Mouse (Mus musculus) ES-E14 (cell line): ENCODE data around the gene Med15. TPM values are rescaled to one million over a fixed set of nuclear protein-coding genes. Genes with fewer than 3 reads are reported as not detected.

Source experiments
- DNase-seq: peaks from one replicate; pipeline ENCODE4 v3.0.0-alpha.2; 2013; ENCODE audit warnings: low read depth, low spot score
- H3K27ac ChIP-seq: 2 replicates; pipeline ENCODE4 v1.5.1; 2012; ENCODE audit warnings: low read depth, mild to moderate bottlenecking, low read length, moderate library complexity, mixed read lengths; ENCODE audit not compliant: poor library complexity, insufficient read depth, severe bottlenecking
- H3K36me3 ChIP-seq: 2 replicates; pipeline ENCODE4 v1.6.1; 2012; ENCODE audit warnings: mild to moderate bottlenecking, low read length, moderate library complexity, mixed read lengths; ENCODE audit not compliant: control insufficient read depth, poor library complexity, insufficient read depth, severe bottlenecking
- H3K4me1 ChIP-seq, 2 experiments: fragments of 150-350 bp in 1 of 2; sonication (generic) in 1 of 2; 2 replicates each; pipeline ENCODE4 v1.6.1; 2012; ENCODE audit warnings: low read length in 2 of 2, mild to moderate bottlenecking in 1 of 2, mixed read lengths in 1 of 2; ENCODE audit not compliant: control insufficient read depth in 2 of 2, insufficient read depth in 2 of 2, poor library complexity in 1 of 2
- H3K4me3 ChIP-seq, 2 experiments: fragments of 150-350 bp in 1 of 2; sonication (generic) in 1 of 2; 2 replicates each; pipeline ENCODE4 v1.5.1; 2012; ENCODE audit warnings: low read length in 2 of 2, low read depth in 1 of 2, mild to moderate bottlenecking in 1 of 2, mixed read lengths in 1 of 2; ENCODE audit not compliant: insufficient read depth in 1 of 2, poor library complexity in 1 of 2, severe bottlenecking in 1 of 2
- H3K9ac ChIP-seq: 2 replicates; pipeline ENCODE4 v1.6.1; 2012; ENCODE audit warnings: low read depth, mild to moderate bottlenecking, low read length, mixed read lengths; ENCODE audit not compliant: poor library complexity, insufficient read depth, severe bottlenecking
- H3K9me3 ChIP-seq: fragments of 150-350 bp; sonication (generic); 2 replicates; pipeline ENCODE4 v1.6.1; 2012; ENCODE audit warnings: low read depth, mild to moderate bottlenecking, low read length; ENCODE audit not compliant: control insufficient read depth, insufficient read depth
- CHD2 ChIP-seq: IDR thresholded peaks from 2 replicates; pipeline ENCODE4 v1.6.1; 2014; ENCODE audit warnings: mild to moderate bottlenecking, low read depth, low read length, inconsistent platforms
- HCFC1 ChIP-seq: IDR thresholded peaks from 2 replicates; pipeline ENCODE4 v1.6.1; 2012; ENCODE audit warnings: low read length, inconsistent platforms, borderline replicate concordance; ENCODE audit not compliant: insufficient read depth
- MAFK ChIP-seq: IDR thresholded peaks from 2 replicates; pipeline ENCODE4 v1.6.1; 2014; ENCODE audit warnings: mild to moderate bottlenecking, low read depth, low read length, inconsistent platforms; ENCODE audit not compliant: insufficient read depth
- ZC3H11A ChIP-seq: IDR thresholded peaks from 2 replicates; pipeline ENCODE4 v1.6.1; 2012; ENCODE audit warnings: low read depth, mild to moderate bottlenecking, inconsistent platforms, low read length, borderline replicate concordance
- ZNF384 ChIP-seq: IDR thresholded peaks from 2 replicates; pipeline ENCODE4 v1.6.1; 2012; ENCODE audit warnings: low read depth, low read length, inconsistent platforms
- in situ Hi-C, 2 experiments: fragments of 600-800 bp; cut with MboI; formaldehyde crosslinking; loops; one replicate each; pipeline ENCODE4 v1.15.1; 2025; ENCODE audit warnings: low sequenced_read_pairs in 2 of 2, inconsistent platforms in 1 of 2; ENCODE audit not compliant: unreplicated experiment in 2 of 2
- total RNA-seq: library from RNA; depleted of rRNA; stranded (reverse); fragments of 300-350 nt; gene quantifications from 2 replicates; pipeline ENCODE4 v1.2.3, GENCODE M21; 2012

The Med15 gene
- total RNA-seq, 1 experiment = 32.7 TPM

DNA sequence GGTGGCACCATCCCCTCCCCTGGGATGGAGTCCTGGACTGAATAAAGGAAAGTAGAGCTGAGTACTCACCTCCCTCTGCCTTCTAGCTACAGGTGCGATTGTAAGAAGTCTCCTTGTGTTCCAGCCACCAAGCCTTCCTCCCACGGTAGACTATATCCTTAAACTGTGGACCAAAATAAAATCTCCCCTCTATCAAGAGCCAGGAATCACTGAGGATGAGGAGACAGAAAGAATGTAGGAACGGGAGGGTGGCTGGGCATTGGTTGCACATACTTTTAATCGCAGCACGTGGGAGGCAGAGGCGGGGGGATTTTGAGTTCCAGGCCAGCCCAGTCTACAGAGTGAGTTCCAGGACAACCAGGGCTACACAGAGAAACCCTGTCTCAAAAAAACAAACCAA, 260 bp downstream of the Med15 start:
- H3K9ac ChIP-seq = no peak overlapping the region
- no peak for DNase-seq
- no peak overlapping the region for H3K27ac ChIP-seq
- TF ChIP-seq ZNF384 (no peak), ZC3H11A (no peak), MAFK (no peak), HCFC1 (no peak), CHD2 (no peak)
- H3K9me3 ChIP-seq = no peaks in the 10 kb centered on the region
- H3K36me3 ChIP-seq = no peaks in the 10 kb centered on the region
- in situ Hi-C loops = no loop called here
- H3K4me3 ChIP-seq = no peak overlapping the region
- no peaks in the 10 kb centered on the region for H3K4me1 ChIP-seq

DNA sequence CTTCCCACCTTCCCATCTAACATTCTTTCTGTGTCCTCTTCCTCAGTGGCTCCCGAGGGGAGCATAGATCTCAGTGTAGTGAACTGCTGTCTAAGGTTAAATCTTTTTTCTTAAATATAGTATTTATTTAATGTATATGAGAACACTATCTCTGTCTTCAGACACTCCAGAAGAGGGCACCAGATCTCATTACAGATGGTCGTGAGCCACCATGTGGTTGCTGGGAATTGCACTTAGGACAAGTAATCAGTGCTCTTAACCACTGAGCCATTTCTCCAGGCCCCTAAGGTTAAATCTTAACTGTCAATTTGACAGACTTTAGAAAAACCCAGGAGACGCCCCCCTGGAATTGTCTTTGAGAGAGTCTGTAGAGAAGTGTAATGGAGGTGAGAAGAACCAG, 670 bp downstream of the Med15 start:
- DNase-seq = no peak
- Histone ChIP-seq H3K9ac (no peak overlapping the region), H3K4me3 (no peak overlapping the region), H3K4me1 (0 out of 4 replicates have a peak, but pooled peaks cover 0 to under 1% of the 10 kb centered on the region in 2 experiments), H3K9me3 (no peaks in the 10 kb centered on the region), H3K27ac (no peak overlapping the region), H3K36me3 (no peaks in the 10 kb centered on the region)
- TF ChIP-seq HCFC1 (no peak), CHD2 (no peak), ZNF384 (no peak), MAFK (no peak), ZC3H11A (no peak)
- in situ Hi-C loops = no loop called here

DNA sequence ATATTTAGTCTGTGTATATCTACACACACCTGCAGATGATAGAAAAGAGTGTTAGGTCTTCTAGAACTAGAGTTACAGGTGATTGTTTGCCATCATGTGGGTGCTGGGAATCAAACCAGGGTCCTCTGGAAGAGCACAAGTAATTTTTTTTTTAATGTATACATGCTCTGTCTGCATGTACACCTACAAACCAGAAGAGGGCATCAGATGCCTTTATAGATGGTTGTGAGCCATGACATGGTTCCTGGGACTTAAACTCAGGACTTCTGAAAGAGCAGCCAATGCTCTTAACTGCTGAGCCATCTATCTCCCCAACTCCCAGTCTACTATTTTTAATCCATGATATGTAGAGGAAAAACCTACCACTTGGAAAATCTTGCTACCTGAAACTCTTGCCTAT, 2.7 kb downstream of the Med15 start:
- Histone ChIP-seq H3K9me3 (no peaks in the 10 kb centered on the region), H3K36me3 (no peaks in the 10 kb centered on the region), H3K4me3 (no peak overlapping the region), H3K27ac (no peak overlapping the region), H3K4me1 (0 out of 4 replicates have a peak, but pooled peaks cover 0 to 2% of the 10 kb centered on the region in 2 experiments), H3K9ac (no peak overlapping the region)
- TF ChIP-seq ZNF384 (peak; percentile 51; the same call in 1 of the 2 replicates), CHD2 (no peak), MAFK (no peak)
- DNase-seq = no peak
- in situ Hi-C loops = no loop called here

DNA sequence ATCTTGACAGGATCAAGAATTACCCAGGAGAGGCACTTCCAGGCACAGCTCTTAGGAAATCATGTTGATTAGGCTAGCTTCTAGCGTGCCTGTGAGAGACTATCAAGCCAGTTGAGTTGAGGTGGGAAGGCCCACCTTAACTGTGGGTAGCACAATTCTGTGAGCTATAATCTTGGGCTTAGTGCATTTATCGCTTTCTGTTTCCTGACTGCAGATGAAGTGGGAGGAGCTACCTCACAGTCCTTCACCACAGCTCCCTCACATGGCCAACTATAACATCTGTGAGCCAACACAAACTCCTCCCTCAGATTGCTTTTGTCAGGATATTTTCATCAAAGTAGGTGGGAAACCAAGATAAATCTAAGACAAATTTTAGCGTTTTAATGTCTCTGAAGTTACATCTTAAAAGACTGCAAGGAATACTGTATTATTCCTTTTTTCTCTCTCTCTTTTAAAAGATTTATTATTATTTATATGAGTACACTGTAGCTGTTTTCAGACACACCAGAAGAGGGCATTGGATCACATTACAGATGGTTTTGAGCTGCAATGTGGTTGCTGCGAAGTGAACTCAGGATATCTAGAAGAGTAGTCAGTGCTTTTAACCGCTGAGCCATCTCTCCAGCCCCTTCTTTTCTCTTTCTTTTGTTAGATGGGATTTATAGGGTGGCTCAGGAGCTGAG, 5.4 kb downstream of the Med15 start:
- TF ChIP-seq ZC3H11A (no peak), HCFC1 (no peak), CHD2 (no peak), ZNF384 (no peak), MAFK (no peak)
- Histone ChIP-seq H3K9me3 (no peaks in the 10 kb centered on the region), H3K9ac (no peak overlapping the region), H3K4me1 (peaks cover 0 to 2% of the 10 kb centered on the region in 2 experiments; a peak in 1 of 4 replicates), H3K27ac (no peak overlapping the region), H3K4me3 (no peak overlapping the region), H3K36me3 (no peaks in the 10 kb centered on the region)
- no peak for DNase-seq
- in situ Hi-C loops = no loop called here

DNA sequence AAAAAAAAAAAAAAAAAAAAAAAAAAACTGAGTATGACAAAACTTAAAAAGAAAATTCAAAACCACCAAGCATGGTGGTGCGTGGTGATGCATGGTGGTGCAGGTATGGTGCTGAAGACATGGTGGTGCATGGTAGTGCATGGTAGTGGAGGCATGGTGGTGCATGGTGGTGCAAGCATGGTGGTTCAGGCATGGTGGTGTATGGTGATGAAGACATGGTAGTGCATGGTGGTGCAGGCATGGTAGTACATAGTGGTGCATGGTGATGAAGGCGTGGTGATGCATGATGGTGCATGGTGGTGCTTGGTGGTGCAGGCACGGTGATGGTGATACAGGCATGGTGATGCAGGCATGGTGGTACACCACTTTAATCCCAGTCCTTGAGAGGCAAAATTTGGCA, 8.2 kb downstream of the Med15 start:
- Histone ChIP-seq H3K9me3 (no peaks in the 10 kb centered on the region), H3K4me3 (no peak overlapping the region), H3K27ac (no peak overlapping the region), H3K4me1 (peaks cover 2 to 8% of the 10 kb centered on the region in 2 experiments; a peak in 2 of 4 replicates), H3K36me3 (no peaks in the 10 kb centered on the region), H3K9ac (no peak overlapping the region)
- in situ Hi-C loops = no loop called here
- DNase-seq = no peak
- TF ChIP-seq ZNF384 = peak; percentile 58; the same call in 1 of the 2 replicates
- TF ChIP-seq HCFC1 = no peak
